Mouse (Mus musculus) liver, embryonic 14.5 days (tissue): Measurements from ENCODE around the gene Fam181b.

ENCODE experiments used
- CTCF ChIP-seq: IDR thresholded peaks from 2 replicates; pipeline ENCODE4 v1.5.1; 2016; ENCODE audit warnings: antibody characterized with exemption, low read depth, control low read depth
- EP300 ChIP-seq: IDR thresholded peaks from 2 replicates; pipeline ENCODE4 v1.6.1; 2016; ENCODE audit warnings: antibody characterized with exemption, low read depth

GRCm38 (mm10) chr7:93037763-93038471, 41.7 kb upstream of the Fam181b start:
- TF ChIP-seq EP300 = no peak
- TF ChIP-seq CTCF = no peak
